Mouse (Mus musculus) megakaryocyte, embryonic 14.5 days (primary cell): ENCODE measurements around the gene Vcp. TPM values are rescaled to one million over a fixed set of nuclear protein-coding genes. Genes with fewer than 3 reads are reported as not detected.

Experiments
- H3K27me3 ChIP-seq: replicated peaks from 2 replicates; pipeline ENCODE3; 2012; ENCODE audit warnings: inconsistent platforms
- H3K36me3 ChIP-seq: replicated peaks from 2 replicates; pipeline ENCODE3; 2012; ENCODE audit warnings: low read length, inconsistent platforms, mixed read lengths
- H3K4me1 ChIP-seq: 2 replicates; pipeline ENCODE4 v1.6.1; 2012; ENCODE audit warnings: inconsistent platforms
- H3K4me3 ChIP-seq: replicated peaks from 2 replicates; pipeline ENCODE3; 2012; ENCODE audit warnings: moderate library complexity, mild to moderate bottlenecking, inconsistent platforms
- H3K9me3 ChIP-seq: 2 replicates; pipeline ENCODE4 v1.6.1; 2012; ENCODE audit warnings: inconsistent platforms
- FLI1 ChIP-seq: IDR thresholded peaks from 2 replicates; pipeline ENCODE4 v1.6.1; 2012; ENCODE audit warnings: low read length, inconsistent platforms, mixed read lengths
- GATA1 ChIP-seq: IDR thresholded peaks from 3 replicates; pipeline ENCODE4 v1.6.1; 2012; ENCODE audit warnings: mixed read lengths, low read length, inconsistent platforms, borderline replicate concordance
- polyA plus RNA-seq: library from polyadenylated mRNA; stranded (reverse); fragments of >175 nt; gene quantifications from 2 replicates; pipeline ENCODE4 v1.2.3, GENCODE M21; 2012; ENCODE audit warnings: low replicate concordance; ENCODE audit not compliant: insufficient read depth

The Vcp gene
- polyA plus RNA-seq, 1 experiment = 56.2 TPM

- Histone ChIP-seq H3K4me1 (peaks cover 30% of the 10 kb centered on the region), H3K4me3 (no peak overlapping the region), H3K27me3 (peaks cover 84% of the 10 kb centered on the region), H3K9me3 (no peaks in the 10 kb centered on the region), H3K36me3 (no peaks in the 10 kb centered on the region)
- no peak for TF ChIP-seq GATA1
- TF ChIP-seq FLI1 = no peak
Measured at GRCm38 (mm10) chr4:42948527-42948926, 51.8 kb downstream of the Vcp start.

DNA sequence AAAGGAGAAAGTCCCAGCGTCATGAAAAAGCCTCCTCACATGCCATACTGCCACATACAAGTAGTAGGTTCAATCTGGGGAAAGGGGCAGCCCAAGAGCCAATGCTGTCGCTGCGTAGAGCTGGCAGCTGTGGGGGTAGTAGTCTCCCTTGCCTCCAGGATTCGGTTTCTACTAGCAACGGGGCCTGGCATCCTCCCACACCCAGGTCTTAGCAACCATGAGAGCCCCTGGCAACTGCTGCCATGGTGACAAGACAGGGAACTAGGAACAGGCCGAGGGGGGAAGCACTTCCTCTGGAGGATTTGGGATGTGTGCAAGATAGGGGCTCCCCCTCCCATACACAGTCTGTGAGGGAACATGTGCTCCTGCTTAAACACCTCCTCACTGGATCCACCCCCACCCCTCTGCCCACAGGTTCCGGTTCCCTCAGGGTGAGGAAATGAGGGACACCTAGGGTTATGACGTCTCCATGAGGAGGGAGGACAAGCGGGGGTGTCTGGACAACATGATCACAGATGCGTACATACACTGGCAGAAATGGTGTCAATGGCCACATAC, 53.5 kb downstream of the Vcp start:
- Histone ChIP-seq H3K27me3 (peaks cover 84% of the 10 kb centered on the region), H3K4me3 (no peak overlapping the region), H3K4me1 (peaks cover 30% of the 10 kb centered on the region), H3K36me3 (no peaks in the 10 kb centered on the region), H3K9me3 (no peaks in the 10 kb centered on the region)
- TF ChIP-seq FLI1 (no peak), GATA1 (no peak)

- Histone ChIP-seq H3K4me3 (no peak overlapping the region), H3K27me3 (peaks cover 82% of the 10 kb centered on the region), H3K4me1 (peaks cover 29% of the 10 kb centered on the region), H3K36me3 (no peaks in the 10 kb centered on the region), H3K9me3 (no peaks in the 10 kb centered on the region)
- no peak for TF ChIP-seq FLI1
- TF ChIP-seq GATA1 = no peak
Measured at GRCm38 (mm10) chr4:42945952-42946351, 54.4 kb downstream of the Vcp start.

- peaks cover 24% of the 10 kb centered on the region for H3K4me1 ChIP-seq
- no peak for TF ChIP-seq FLI1
- TF ChIP-seq GATA1 = no peak
- no peaks in the 10 kb centered on the region for H3K9me3 ChIP-seq
- no peak overlapping the region for H3K4me3 ChIP-seq
- H3K27me3 ChIP-seq = peaks cover 82% of the 10 kb centered on the region
- H3K36me3 ChIP-seq = no peaks in the 10 kb centered on the region
Measured at GRCm38 (mm10) chr4:42945445-42945844, 54.9 kb downstream of the Vcp start.

DNA sequence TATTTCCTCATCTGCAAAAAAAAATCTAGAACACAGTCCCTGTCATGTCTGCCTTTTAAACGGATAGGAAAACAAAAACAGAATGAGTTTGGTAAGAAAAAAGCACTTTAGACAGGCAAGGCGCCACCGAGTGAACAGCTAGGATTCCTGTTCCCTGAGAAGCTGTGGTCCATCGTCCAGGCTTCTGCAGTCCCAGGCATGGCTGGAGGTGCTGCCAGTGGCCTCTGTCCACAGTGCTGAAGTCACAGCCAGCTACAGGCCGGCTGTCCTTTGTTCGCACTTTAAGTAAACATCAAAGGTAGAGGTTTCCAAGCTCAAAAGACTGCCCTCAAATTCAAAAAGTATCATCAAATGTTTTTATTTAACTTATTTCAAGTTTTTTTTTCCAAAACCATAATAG, 55.3 kb downstream of the Vcp start:
- H3K36me3 ChIP-seq = no peaks in the 10 kb centered on the region
- TF ChIP-seq GATA1 = no peak
- peaks cover 81% of the 10 kb centered on the region for H3K27me3 ChIP-seq
- peaks cover 20% of the 10 kb centered on the region for H3K4me1 ChIP-seq
- no peaks in the 10 kb centered on the region for H3K9me3 ChIP-seq
- no peak overlapping the region for H3K4me3 ChIP-seq

DNA sequence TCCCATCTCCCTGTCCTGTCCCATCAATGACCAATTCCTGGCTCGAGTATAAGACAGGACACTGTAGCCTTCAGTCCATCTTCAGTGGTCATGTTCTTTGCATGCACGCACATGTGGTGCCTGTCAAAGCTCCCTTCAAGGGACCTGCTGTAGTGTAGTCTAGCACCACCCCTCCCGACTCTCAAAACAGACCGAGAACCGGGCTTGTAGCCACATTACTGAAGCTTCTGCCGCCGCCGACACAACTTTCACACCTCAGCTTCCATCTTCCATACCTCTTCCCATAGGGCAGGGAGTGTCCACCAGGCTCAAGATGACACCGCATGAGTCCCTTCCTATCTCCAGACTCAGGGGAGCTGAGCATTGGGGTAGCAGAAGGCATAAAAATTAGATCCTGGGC, 56.1 kb downstream of the Vcp start:
- Histone ChIP-seq H3K9me3 (no peaks in the 10 kb centered on the region), H3K4me3 (no peak overlapping the region), H3K4me1 (peaks cover 11% of the 10 kb centered on the region), H3K36me3 (no peaks in the 10 kb centered on the region), H3K27me3 (peaks cover 78% of the 10 kb centered on the region)
- TF ChIP-seq GATA1 (no peak), FLI1 (no peak)

DNA sequence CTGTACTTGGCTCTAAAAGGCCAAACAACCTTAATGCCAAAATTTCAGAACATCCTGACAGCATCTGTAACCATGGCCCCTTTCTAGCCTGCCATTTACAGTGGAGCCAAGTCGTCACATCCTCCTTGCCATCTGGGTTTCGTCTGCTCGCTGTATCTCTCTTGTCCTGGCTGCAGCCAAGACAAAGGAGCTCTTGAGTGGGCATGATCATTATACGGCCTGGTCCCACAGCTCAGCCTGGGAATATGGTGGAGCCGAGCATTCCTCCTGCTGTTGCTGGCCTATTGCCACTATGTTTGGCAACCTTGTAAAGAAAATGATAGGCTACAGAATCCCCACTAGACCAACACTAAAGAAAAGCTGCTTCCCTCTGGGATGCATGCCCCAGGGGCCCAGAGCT, 57.0 kb downstream of the Vcp start:
- TF ChIP-seq GATA1 (no peak), FLI1 (no peak)
- Histone ChIP-seq H3K4me3 (no peak overlapping the region), H3K4me1 (peaks cover 8% of the 10 kb centered on the region), H3K27me3 (peaks cover 79% of the 10 kb centered on the region), H3K36me3 (no peaks in the 10 kb centered on the region), H3K9me3 (no peaks in the 10 kb centered on the region)

- H3K27me3 ChIP-seq = peaks cover 77% of the 10 kb centered on the region
- H3K4me1 ChIP-seq = peaks cover 4% of the 10 kb centered on the region
- TF ChIP-seq GATA1 = no peak
- no peak for TF ChIP-seq FLI1
- H3K9me3 ChIP-seq = no peaks in the 10 kb centered on the region
- no peaks in the 10 kb centered on the region for H3K36me3 ChIP-seq
- no peak overlapping the region for H3K4me3 ChIP-seq
Measured at GRCm38 (mm10) chr4:42941396-42941795, 58.9 kb downstream of the Vcp start.

DNA sequence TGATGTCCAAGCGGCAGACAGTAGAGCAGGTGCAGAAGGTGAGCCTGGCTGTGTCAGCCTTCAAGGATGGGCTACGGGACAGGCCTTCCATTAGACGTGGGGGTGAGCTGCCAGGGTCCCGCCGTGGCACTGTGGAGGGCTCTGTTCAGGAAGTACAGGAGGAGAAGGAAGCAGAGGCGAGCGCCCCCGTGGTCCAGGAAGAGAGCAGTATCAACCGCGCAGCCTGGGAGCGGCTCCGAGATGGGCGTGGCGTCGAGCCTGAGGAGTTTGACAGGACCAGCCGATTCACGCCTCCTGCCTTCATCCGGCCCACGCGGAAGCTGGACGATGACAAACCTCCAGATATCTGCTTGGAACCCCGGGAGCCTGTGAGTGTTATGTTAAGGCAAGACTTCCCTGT, 66.7 kb downstream of the Vcp start:
- peaks cover 64% of the 10 kb centered on the region for H3K27me3 ChIP-seq
- H3K4me1 ChIP-seq = peaks cover 14% of the 10 kb centered on the region
- TF ChIP-seq FLI1 (no peak), GATA1 (no peak)
- H3K4me3 ChIP-seq = peak overlapping the region; percentile 88
- no peaks in the 10 kb centered on the region for H3K36me3 ChIP-seq
- no peaks in the 10 kb centered on the region for H3K9me3 ChIP-seq

DNA sequence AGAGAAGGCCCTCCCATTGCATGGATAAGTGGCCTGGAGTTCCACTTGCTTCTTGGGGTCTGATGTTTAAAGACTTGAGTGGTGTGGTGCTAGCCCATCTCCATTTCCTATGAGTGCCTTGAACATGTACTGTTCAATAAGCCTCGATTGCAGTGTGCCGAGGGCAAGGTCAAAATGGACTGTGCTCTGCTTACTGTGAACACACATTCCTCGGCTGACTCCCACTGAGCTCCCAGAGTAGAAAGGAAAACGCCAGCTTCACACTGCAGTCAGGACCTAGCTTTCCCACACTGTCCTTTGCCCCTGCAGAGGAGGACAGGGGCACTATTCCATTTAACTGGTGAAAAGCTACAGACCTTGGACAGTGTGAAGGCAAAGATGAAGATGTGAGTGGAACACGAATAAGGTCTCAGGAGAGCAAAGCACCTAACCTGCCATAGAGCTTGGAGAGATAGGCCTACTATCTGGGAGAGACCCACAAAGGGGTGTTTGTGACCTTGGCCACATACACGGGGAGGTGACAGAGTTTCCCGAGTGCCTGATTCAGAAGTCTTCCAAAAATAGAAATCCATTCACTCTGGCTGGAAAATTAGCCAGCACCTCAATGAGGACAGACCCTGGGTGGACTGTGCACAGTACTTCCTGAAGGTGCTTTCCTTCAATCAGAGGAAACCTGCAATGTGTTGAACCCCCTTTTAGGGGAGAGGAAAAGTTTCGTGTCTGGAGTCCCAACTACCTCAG, 67.9 kb downstream of the Vcp start:
- peaks cover 53% of the 10 kb centered on the region for H3K27me3 ChIP-seq
- H3K4me1 ChIP-seq = peaks cover 14% of the 10 kb centered on the region
- TF ChIP-seq FLI1 (no peak), GATA1 (no peak)
- peaks cover 5% of the 10 kb centered on the region; the same call in 1 of the 2 replicates for H3K9me3 ChIP-seq
- H3K36me3 ChIP-seq = no peaks in the 10 kb centered on the region
- no peak overlapping the region for H3K4me3 ChIP-seq

Other genes with a start within 250 kb of the Vcp start
- gene Ccl19, start 243.9 kb downstream of the Vcp start, polyA plus RNA-seq = not detected in 2 replicates
- not detected in 2 replicates for gene Ccl21a, start 226.5 kb downstream of the Vcp start, polyA plus RNA-seq
- 0.07 TPM in 1 of 2 replicates, not detected in the other for gene Fam205a1, start 146.6 kb downstream of the Vcp start, polyA plus RNA-seq
- gene Gm12394, start 143.7 kb downstream of the Vcp start, polyA plus RNA-seq = not detected in 2 replicates
- not detected in 2 replicates for gene Fam205c, start 126.3 kb downstream of the Vcp start, polyA plus RNA-seq
- gene Phf24, start 83.8 kb downstream of the Vcp start, polyA plus RNA-seq = not detected in 2 replicates
- 0.77 TPM in 1 of 2 replicates, not detected in the other for gene Dnajb5, start 50.7 kb downstream of the Vcp start, polyA plus RNA-seq
- not detected in 2 replicates for gene 1700022I11Rik, start 30.9 kb downstream of the Vcp start, polyA plus RNA-seq
- gene Fancg, start 10.0 kb upstream of the Vcp start, polyA plus RNA-seq = 4.9 and 7.4 TPM in 2 replicates
- 2.7 and 7.6 TPM in 2 replicates for gene Pigo, start 25.3 kb upstream of the Vcp start, polyA plus RNA-seq
- 76.4 and 102 TPM in 2 replicates for gene Stoml2, start 31.2 kb upstream of the Vcp start, polyA plus RNA-seq
- 79.7 and 92.7 TPM in 2 replicates for gene Fam214b, start 45.7 kb upstream of the Vcp start, polyA plus RNA-seq
- gene Unc13b, start 58.4 kb upstream of the Vcp start, polyA plus RNA-seq = 0.14 and 0.54 TPM in 2 replicates